Mouse (Mus musculus) R1 (cell line): ENCODE measurements at regions not wholly inside any gene's neighbourhood (a gene's known extent, or its start where the extent isn't known, plus 50 kb on each side); places are given as distances from the start of the nearest gene placed in this dataset.

Source experiments
- DNase-seq: peaks from one replicate; pipeline ENCODE4 v3.0.0-alpha.2; 2018; ENCODE audit warnings: low read depth, low spot score

DNA sequence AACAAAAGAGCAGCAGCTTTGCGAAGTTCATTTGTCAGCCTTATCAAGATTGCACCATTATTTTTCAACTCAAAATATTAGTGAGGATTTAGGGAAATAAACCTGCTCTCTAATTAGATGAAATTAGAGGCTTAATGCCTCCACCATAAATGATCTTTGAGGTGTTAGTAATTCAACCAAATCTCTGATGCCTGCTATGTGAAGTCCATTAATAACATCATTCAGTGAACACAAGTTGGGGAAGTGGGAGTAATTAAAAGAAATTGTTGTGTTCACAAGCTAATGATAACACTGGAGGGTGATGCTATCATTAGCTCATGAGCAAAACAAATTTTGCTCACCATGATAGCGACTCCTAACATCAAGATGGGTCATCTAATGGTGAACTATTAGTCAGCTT lies 246.0 kb downstream of the Ttc6 start:
- DNase-seq: no peak

DNA sequence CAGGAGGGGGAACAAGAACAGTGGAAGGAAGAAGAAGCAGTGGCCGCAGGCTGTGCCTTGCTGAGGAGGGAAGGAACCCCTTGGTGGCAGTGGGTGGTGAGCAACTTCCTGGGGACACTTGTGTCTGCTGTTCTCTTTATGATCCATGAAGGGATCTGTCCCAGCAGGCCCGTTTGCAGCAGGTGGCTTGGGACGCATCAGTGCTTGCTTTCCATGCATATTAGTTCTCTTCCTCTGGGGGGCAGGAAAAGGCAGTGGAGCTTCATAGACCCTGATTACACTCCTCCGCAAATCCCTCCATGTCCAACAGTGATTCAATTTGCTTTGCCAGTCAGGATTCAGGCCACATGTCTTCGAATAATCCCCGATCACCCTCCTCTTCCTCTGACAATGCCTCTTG lies 259.9 kb downstream of the Ttc6 start:
- DNase-seq: no peak

DNA sequence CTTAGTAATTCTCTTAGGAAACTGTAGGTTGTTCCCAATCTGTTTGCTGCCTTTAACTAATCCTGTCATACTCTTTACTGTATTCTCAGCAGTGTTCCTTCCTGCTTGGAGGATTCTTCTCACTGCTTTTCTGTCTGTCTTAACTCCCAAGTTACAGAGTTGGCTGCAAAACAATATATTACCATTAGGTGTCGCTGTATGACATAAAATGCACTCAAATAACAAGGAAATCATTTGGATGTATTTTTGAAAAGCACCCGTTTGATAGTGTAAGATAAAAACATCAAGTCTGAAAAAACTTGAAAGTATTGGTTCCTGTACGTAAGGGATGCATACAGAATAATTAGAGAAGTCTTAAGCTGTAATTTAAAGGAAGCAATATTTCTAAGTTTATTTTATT lies 261.8 kb downstream of the Ttc6 start:
- DNase-seq: peak; percentile 57

DNA sequence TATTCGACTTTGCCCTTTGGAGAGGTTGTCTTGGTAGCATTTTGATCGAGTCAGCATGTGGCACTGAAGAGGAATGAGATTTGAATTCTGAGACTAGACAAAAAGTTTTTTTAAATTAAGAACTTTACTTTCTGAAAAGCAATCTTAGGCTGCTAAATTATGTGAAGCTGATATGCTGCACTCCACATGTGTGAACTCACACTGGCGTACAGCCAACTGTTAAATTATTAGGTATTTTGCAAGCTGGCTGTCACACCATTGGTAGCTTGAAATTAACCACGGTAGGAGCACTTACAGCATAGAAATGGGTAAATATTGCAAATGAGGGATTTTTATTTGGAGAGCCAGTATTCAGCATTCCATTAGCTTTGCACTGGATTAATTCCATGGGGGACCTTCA lies 278.9 kb downstream of the Ttc6 start:
- no peak for DNase-seq

DNA sequence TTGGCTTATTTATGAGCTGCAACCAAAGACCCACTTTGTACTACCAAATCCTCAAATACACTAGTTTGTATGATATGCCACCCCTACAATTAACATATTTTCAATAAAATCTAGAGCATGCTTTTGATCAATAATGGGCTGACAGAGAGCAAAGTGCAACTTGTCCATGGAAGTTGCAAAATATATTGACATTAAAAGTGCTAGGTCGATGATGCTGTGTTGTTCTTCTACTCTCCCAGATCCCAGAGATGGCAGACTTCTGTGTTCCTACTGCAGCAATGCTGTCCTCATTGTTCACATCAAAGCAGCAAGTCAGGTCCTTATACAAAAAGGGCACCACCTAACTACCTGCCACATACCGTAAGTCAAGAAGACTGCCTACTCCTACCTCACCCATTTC lies 307.1 kb downstream of the Ttc6 start:
- no peak for DNase-seq

- no peak for DNase-seq
Measured at GRCm38 (mm10) chr12:57890783-57891478, 320.6 kb upstream of the Sstr1 start.

DNA sequence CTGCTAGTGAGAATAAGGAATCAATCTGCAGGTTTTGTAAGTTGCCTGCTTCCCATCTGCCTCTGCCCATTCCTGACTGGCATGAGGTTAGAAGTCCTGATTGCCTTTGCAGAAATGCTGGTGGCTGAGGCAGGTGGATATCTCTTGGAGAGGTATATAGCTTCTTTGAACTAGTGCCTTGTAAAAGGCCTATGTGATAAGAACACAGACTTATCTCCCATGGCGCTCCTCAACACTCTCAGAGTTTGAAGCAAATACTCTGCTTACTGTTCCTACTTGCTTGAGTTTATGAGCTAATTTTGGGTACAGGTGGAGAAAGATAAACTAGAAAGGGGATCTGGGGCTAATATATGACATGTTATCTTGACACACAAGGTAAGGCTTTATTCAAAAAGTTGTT lies 320.0 kb upstream of the Sstr1 start:
- DNase-seq: no peak

- DNase-seq: no peak
Measured at GRCm38 (mm10) chr12:57897751-57898250, 313.8 kb upstream of the Sstr1 start.

GRCm38 (mm10) chr12:57904658-57905057 lies 306.9 kb upstream of the Sstr1 start:
- DNase-seq: no peak

- no peak for DNase-seq
Measured at GRCm38 (mm10) chr12:57918211-57918610, 293.4 kb upstream of the Sstr1 start.

- DNase-seq: no peak
Measured at GRCm38 (mm10) chr12:57922031-57922430, 289.5 kb upstream of the Sstr1 start.

- no peak for DNase-seq
Measured at GRCm38 (mm10) chr12:57924422-57924821, 287.1 kb upstream of the Sstr1 start.

DNA sequence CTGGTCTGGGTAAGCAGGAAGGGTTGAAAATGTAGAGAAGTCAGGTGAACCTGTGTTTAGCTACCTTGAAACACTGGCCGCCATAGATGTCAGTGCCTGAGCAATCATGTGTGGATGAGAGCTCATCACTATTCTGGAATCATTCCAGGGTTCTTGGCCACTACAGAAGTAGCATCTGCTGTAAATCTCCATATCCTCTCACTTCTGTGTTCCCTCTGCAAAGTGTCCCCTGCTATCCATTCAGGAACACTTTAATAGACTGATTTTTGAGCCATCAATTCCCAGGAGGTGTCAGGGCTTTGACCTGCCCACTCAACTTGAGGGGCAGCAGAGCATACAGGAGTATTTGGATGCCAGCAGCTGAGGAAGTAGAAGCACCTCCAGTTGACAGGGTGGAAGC lies 284.7 kb upstream of the Sstr1 start:
- DNase-seq: no peak

GRCm38 (mm10) chr12:57928030-57928429 lies 283.5 kb upstream of the Sstr1 start:
- DNase-seq: no peak

DNA sequence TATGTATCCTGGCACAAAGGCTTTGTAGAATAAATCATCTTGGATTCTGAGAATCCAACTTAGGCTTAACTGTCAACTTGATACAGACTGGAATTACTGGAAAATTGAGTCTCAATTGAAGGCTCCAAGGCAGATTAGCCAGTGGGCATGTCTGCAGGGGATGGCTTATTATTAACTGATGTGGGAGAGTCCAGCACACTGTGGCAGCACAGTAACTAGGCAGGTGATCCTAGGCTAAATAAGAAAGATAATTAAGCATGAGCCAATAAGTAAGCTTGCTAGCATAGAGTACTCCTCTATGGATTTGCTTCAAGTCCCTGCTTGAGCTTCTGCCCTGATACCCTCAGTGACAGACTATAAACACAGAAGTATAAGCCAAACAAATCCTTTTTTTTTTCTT lies 279.7 kb upstream of the Sstr1 start:
- no peak for DNase-seq

DNA sequence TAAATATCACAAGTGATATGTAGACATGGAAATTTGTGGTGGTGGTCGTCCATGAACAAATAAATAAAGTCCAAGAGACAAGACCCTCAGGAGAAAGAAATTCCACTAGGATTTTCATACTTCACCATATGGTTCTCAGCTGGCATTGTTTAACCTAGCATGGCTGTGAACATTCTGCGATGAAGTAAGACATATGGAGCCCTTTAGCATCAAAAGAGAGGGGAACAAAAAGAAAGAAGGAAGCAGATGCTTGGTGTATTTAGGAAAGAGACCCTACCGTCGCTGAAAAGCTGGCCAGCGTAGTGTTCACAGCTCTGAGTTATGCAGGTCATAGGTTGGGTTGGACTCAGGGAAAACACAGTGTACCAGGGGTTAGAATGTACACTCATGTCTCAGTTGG lies 261.7 kb upstream of the Sstr1 start:
- no peak for DNase-seq

- DNase-seq: no peak
Measured at GRCm38 (mm10) chr12:57958527-57958926, 253.0 kb upstream of the Sstr1 start.

GRCm38 (mm10) chr12:57960171-57960570 lies 251.4 kb upstream of the Sstr1 start:
- peak; percentile 72 for DNase-seq

GRCm38 (mm10) chr12:57969168-57969567 lies 242.4 kb upstream of the Sstr1 start:
- DNase-seq: no peak

GRCm38 (mm10) chr12:57970163-57970562 lies 241.4 kb upstream of the Sstr1 start:
- no peak for DNase-seq

DNA sequence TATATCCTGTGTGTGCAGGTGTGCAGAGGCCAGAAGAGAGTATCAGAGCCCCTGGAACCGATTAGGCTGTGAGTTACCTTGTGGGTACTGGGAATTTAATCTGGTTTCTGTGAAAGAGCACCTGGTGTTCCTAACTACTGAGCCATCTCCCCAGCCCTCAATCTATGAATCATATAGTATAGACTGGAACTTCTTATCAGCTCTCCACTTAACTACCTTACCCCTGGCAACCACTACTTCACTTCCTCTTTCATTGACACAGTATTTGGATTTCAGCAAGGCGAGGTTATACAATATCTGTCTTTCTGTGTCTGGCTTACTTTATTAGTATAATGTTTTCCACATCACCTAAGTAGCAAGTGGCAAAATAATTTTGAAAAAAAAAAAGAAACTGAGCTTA lies 239.1 kb upstream of the Sstr1 start:
- no peak for DNase-seq
